ENCODE assay signal across 16 mouse cellular contexts in genomic region chr11:116045173-116045572, GRCm38 (mm10).
"Had no signal": no experiment of that assay in that cellular context is flagged by ENCODE, and none has a peak within 500 bp of the region (broad histone marks: within the 10 kb centered on the region; RNA-seq: fewer than 3 reads in every experiment).

No protein-coding gene starts in this region.

- H3K9ac ChIP-seq: neural tube, embryonic 13.5 days; neural tube, embryonic 15.5 days; stomach, embryonic 15.5 days had no signal

- H3K9me3 ChIP-seq: neural tube, embryonic 13.5 days; neural tube, embryonic 15.5 days; stomach, embryonic 15.5 days had no signal

- H3K4me3 ChIP-seq: neural tube, embryonic 13.5 days; neural tube, embryonic 15.5 days; stomach, embryonic 15.5 days had no signal

- H3K4me2 ChIP-seq: neural tube, embryonic 13.5 days; neural tube, embryonic 15.5 days; stomach, embryonic 15.5 days had no signal

- H3K27ac ChIP-seq: neural tube, embryonic 13.5 days; neural tube, embryonic 15.5 days; stomach, embryonic 15.5 days; stomach, postnatal 0 days had no signal

- H3K4me1 ChIP-seq: neural tube, embryonic 13.5 days; neural tube, embryonic 15.5 days; stomach, embryonic 15.5 days had no signal

- H3K27me3 ChIP-seq: neural tube, embryonic 13.5 days; neural tube, embryonic 15.5 days; stomach, embryonic 15.5 days had no signal

- DNase-seq: retina, postnatal 1 day; right cerebral cortex, adult 18-20 months; right cerebral cortex, postnatal 14 days; right cerebral cortex, postnatal 25 days; right cerebral cortex, postnatal 4 days; spleen, adult 18-20 months; thymus, adult 18-20 months; thymus, adult 2 months; thymus, postnatal 14 days; thymus, postnatal 25 days; thymus, postnatal 36 days; thymus, postnatal 4 days had no signal
